Mouse (Mus musculus) urinary bladder, adult 18-20 months (tissue): ENCODE results near the gene Pi4ka.
"Not testable (repeated sequence)": the region's sequence is repeated elsewhere in the genome, so short reads cannot be mapped to it uniquely, and the experiment has no call there.

ENCODE experiments used
- DNase-seq, 2 experiments: peaks; one replicate each; pipeline ENCODE4 v3.0.0; 2022; ENCODE audit warnings: low spot score in 2 of 2, mixed read lengths in 2 of 2

Gene Pi4ka

DNA sequence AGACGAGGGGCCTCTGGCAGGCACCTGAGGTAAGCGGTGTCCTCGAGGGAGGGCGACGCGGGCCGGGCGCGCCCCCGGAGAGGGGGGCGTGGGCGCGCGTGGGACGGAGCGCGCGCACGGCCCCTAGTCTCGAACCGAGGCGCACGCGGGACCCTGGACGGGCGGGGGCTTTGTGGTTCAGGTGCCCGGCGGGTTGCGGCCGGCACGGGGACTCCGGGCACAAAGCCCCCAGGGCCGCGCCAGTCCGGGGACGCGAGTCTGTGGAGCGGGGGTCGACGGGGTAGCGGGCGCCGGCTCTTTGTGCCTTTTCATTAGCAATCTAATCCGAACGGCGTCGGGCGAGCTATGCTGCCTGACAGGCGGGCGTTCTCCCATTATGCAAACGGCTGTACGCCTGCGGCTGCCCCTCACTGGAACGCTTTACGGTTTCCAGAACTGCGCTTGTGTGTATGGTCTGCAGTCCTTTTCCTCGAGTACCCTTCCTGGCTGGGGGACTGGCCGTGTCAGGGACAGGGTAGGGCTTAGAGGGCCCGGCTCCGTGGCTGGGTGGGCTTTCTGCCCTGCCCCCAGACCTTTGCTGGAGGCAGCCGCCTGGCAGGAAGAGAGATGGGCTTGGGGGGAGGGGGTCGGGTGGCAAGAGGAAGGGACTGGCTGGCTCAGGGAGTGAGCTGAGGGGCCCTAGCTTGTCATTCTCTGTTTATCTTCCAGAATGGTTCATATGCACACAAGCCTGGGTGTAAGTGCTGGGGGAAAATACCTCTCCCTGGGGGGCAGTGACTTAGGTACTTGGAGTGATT is 172.2 kb downstream of the Pi4ka start:
- no peak for DNase-seq

- peak; percentile 95 to 96 for DNase-seq
Measured at GRCm38 (mm10) chr16:17232794-17233701, 173.1 kb downstream of the Pi4ka start, which contains the start of gene Hic2. Gene Hic2 (plus strand): TSS chr16:17233572.

DNA sequence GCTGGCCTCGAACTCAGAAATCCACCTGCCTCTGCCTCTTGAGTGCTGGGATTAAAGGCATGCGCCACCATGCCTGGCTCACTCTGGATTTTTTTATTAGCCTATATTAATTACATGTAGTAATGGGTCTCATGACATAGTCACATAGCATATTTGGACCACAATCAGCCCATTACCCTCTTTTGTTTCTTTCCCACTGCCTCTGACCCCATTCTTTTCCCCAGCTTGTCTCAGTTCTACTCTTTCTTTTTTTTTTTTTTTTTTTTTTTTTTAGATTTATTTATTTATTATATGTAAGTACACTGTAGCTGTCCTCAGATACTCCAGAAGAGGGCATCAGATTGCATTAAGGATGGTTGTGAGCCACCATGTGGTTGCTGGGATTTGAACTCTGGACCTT is 174.6 kb downstream of the Pi4ka start:
- not testable (repeated sequence) for DNase-seq
